Mouse (Mus musculus) midbrain, embryonic 10.5 days (tissue): ENCODE results near the gene Golph3. TPM values are rescaled to one million over a fixed set of nuclear protein-coding genes. Genes with fewer than 3 reads are reported as not detected.
A peak's percentile ranks its signal among the peaks of the same experiment; 100 is the strongest.

ENCODE experiments used
- DNase-seq: peaks from one replicate; pipeline ENCODE4 v3.0.0-alpha.2; 2017; ENCODE audit warnings: low spot score
- H3K27ac ChIP-seq: fragments of 300-500 bp; sonication (generic); replicated peaks from 2 replicates; pipeline ENCODE4 v1.5.1; 2016; ENCODE audit warnings: mild to moderate bottlenecking
- H3K27me3 ChIP-seq: fragments of 300-500 bp; sonication (generic); 2 replicates; pipeline ENCODE4 v1.6.1; 2016; ENCODE audit warnings: low read depth, mild to moderate bottlenecking; ENCODE audit not compliant: poor library complexity, severe bottlenecking
- H3K36me3 ChIP-seq: fragments of 300-500 bp; sonication (generic); 2 replicates; pipeline ENCODE4 v1.6.1; 2016; ENCODE audit warnings: mild to moderate bottlenecking, moderate library complexity
- H3K4me1 ChIP-seq: fragments of 300-500 bp; sonication (generic); 2 replicates; pipeline ENCODE4 v1.6.1; 2016
- H3K4me3 ChIP-seq: fragments of 300-500 bp; sonication (generic); 2 replicates; pipeline ENCODE4 v1.5.1; 2016; ENCODE audit warnings: mild to moderate bottlenecking, moderate library complexity
- H3K9me3 ChIP-seq: fragments of 300-500 bp; sonication (generic); replicated peaks from 2 replicates; pipeline ENCODE4 v1.6.1; 2016; ENCODE audit warnings: mild to moderate bottlenecking
- WGBS: fragments of 180-500 bp; shearing (Covaris S2); methylation state at CpG from one replicate; pipeline ENCODE4 v1.1.7; 2016; 5-methylcytosine and 5-hydroxymethylcytosine counted together
- polyA plus RNA-seq: library from polyadenylated mRNA; unstranded; fragments of >200 nt; fragmentation: Nextera tagmentation; extraction: Ambion mirVana; gene quantifications from 2 replicates; pipeline ENCODE4 v1.2.1, GENCODE M21; 2016

Gene Golph3
- 69.0 and 73.3 TPM in 2 replicates for polyA plus RNA-seq

DNA sequence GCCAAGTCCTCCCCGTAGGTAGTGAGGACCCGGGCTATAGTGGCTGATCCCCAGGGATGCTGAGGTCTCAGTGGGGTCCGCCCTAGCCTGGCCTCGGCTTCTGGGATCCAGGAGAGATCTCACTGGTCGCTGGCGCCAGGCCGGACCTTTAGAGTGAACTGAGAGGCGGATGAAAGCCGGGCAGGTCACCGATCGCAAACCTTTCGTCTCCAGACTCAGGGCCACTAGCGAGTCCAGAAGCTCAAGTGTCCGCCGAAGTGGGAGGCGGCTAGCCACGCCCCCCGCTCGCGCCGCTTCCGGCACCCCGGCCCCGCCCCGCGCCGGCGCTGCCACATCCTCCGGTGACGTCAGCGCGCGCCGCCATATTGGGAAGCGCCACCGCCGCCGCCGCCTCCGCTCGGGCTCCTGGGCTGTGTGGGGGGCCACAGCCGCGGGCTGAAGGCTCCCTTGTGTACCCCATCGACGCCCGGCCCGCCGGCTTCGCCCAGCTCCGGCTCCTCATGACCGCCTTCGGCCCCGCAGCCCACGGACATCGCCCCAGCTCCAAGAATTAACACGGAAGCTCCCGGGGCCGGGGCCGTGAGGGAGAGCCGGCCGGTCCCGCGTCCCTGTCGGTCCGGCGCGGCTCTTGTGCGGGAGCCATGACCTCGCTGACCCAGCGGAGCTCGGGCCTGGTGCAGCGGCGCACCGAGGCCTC is at the start of gene Golph3:
Gene Golph3 (plus strand): TSS at position 360 of the 697 bp plus-strand sequence.
- Histone ChIP-seq H3K4me3 (peak within 1 kb of the TSS; percentile 98), H3K4me1 (peaks cover 41% of the 10 kb centered on the region), H3K27me3 (peaks cover 21% of the 10 kb centered on the region), H3K36me3 (peaks cover 12% of the 10 kb centered on the region), H3K27ac (peak within 1 kb of the TSS; percentile 97), H3K9me3 (no peaks in the 10 kb centered on the region)
- DNase-seq, result peak; percentile 95
- WGBS, result under 1% methylated on average over 74 of the region's 74 CpGs

GRCm38 (mm10) chr15:12273325-12274052 is 47.8 kb upstream of the Golph3 start:
- Histone ChIP-seq H3K27me3 (no peaks in the 10 kb centered on the region), H3K9me3 (no peaks in the 10 kb centered on the region), H3K27ac (no peak overlapping the region), H3K36me3 (peaks cover 28% of the 10 kb centered on the region), H3K4me3 (no peak overlapping the region), H3K4me1 (no peaks in the 10 kb centered on the region)
- no peak for DNase-seq
- WGBS, result 85% methylated on average over 12 of the region's 12 CpGs

DNA sequence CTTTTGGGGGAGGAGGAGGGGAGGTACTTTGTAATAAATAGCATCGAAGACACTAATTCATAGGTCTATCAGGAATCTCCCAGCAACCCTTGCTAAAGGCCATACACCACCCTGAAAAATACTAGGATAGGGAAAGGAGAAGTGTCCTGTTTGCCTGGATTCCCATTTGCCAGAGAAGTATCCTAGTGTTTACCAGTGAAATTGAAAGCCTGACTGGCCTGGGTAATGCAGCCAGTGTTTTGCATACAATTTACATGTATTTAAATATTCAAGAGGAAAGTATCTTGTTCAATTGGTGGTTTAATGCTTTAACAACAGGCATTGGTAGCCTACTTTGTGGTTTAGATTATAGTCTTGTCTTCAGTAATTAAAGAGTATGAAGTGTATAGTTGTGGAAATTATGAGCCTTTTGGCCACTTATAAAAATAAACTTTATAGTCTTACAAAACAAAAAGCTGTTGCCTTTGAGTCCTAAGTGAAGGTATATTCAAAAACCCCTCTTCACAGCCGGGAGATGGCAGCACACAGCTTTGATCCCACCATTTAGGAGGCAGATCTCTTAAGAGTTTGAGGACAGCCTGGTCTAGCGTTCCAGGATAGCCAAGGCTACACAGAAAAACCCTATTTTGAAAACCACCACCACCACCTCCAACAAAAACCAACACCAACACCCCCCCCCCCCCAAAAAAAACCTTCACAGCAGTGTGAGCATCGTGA is 47.0 kb upstream of the Golph3 start:
- no peak for DNase-seq
- H3K4me1 ChIP-seq, result no peaks in the 10 kb centered on the region
- WGBS, result 73% methylated on average over 4 of the region's 4 CpGs

DNA sequence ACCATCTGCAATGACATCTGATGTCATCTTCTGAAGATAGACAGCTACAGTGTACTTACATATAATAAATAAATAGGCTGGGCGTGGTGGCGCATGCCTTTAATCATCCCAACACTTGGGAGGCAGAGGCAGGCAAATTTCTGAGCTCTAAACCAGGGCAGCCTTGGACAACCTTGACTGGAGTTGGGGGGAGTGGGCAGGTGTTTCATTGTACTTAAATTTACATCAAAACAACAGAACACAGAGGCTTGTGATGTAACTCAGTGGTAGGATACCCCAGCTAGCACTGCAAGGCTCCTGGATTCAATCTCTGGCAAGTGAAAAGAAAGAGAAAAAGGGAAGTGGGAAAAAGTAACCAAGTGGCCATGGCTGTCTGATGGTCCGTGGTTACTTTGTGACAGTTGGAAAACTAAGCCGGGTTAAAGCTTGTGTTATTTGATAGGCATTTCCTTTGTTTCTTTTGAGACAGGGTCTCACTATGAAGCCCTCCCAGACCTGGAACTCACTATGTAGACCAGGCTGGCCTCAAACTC is 46.1 kb upstream of the Golph3 start:
- DNase-seq, result no peak
- no peak overlapping the region for H3K27ac ChIP-seq
- H3K4me3 ChIP-seq, result no peak overlapping the region
- H3K27me3 ChIP-seq, result no peaks in the 10 kb centered on the region
- H3K36me3 ChIP-seq, result peaks cover 12% of the 10 kb centered on the region
- WGBS, result 88% methylated on average over 4 of the region's 4 CpGs
- H3K4me1 ChIP-seq, result no peaks in the 10 kb centered on the region
- H3K9me3 ChIP-seq, result no peaks in the 10 kb centered on the region

More for the DNA sequence above, 47.0 kb upstream of the Golph3 start:
- Histone ChIP-seq H3K27ac (no peak overlapping the region), H3K36me3 (peaks cover 22% of the 10 kb centered on the region), H3K9me3 (no peaks in the 10 kb centered on the region), H3K27me3 (no peaks in the 10 kb centered on the region), H3K4me3 (no peak overlapping the region)

GRCm38 (mm10) chr15:12279816-12280215 is 41.4 kb upstream of the Golph3 start:
- WGBS, result 95% methylated on average over 1 of the region's 1 CpGs
- H3K4me1 ChIP-seq, result no peaks in the 10 kb centered on the region
- no peak overlapping the region for H3K27ac ChIP-seq
- DNase-seq, result no peak
- no peaks in the 10 kb centered on the region for H3K36me3 ChIP-seq
- H3K9me3 ChIP-seq, result no peaks in the 10 kb centered on the region
- no peak overlapping the region for H3K4me3 ChIP-seq
- no peaks in the 10 kb centered on the region for H3K27me3 ChIP-seq

DNA sequence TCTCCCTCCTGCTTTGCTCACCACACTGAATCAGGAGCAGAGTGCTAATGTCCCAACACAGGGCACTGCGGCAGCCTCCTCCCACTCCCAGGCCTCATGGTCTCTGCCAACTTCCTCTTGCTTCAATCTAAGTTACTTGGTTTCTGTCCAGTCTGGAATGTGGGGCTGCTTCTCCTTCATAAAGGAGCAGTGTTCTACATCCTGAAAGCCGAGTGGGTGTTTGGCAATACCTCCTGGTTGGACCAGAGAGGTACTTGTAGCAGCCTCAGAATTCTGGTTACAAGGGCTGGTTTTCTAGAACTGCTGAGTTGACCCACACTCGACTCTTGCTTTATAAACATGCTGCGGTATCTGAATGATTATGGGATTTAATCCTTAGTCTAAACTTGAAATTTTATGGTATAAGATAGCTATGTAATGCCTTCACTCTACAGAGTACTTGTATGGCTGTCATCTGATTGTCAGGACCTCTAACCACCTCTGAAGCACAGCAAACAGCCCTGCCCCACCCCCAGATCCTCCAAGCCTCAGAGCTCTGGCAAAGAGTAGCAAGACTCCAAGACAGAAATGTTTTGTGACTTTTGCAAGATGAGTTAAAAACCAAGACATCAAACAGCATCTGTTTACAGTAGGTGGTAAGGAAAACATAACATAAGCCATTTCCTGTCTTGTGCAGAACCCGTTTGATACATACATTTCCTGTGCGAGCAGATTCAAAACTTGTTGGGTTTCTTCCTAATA is 36.3 kb upstream of the Golph3 start:
- 89% methylated on average over 6 of the region's 6 CpGs for WGBS

GRCm38 (mm10) chr15:12285535-12285809 is 35.8 kb upstream of the Golph3 start:
- Histone ChIP-seq H3K36me3 (no peaks in the 10 kb centered on the region), H3K27me3 (no peaks in the 10 kb centered on the region), H3K4me3 (no peak overlapping the region), H3K4me1 (no peaks in the 10 kb centered on the region), H3K27ac (no peak overlapping the region), H3K9me3 (no peaks in the 10 kb centered on the region; the same call in 1 of the 2 replicates)
- DNase-seq, result no peak
- 91% methylated on average over 5 of the region's 5 CpGs for WGBS

More for the DNA sequence above, 36.3 kb upstream of the Golph3 start:
- no peaks in the 10 kb centered on the region for H3K36me3 ChIP-seq
- H3K27ac ChIP-seq, result no peak overlapping the region
- no peaks in the 10 kb centered on the region; the same call in 1 of the 2 replicates for H3K9me3 ChIP-seq
- DNase-seq, result no peak
- H3K27me3 ChIP-seq, result no peaks in the 10 kb centered on the region
- H3K4me3 ChIP-seq, result no peak overlapping the region
- H3K4me1 ChIP-seq, result no peaks in the 10 kb centered on the region

DNA sequence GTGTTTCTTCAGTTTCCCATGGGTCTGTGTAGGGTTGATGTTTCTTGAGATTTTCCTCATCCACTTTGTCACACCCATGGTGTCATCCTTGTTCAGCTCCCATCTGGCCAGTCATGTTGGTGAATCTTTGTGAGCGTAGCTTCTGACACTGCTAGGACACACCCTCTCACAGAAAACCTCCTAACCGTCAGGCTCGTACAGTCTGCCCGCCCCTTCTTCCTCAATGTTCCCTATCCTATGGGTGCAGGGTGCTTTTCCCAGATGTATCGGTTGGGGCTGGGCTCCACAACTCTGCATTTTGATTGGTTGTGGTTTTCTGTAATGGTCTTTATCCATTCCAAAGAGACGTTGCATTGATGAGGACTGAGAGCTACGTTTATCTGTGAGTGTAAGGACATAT is 30.9 kb upstream of the Golph3 start:
- no peaks in the 10 kb centered on the region for H3K36me3 ChIP-seq
- H3K27ac ChIP-seq, result no peak overlapping the region
- DNase-seq, result no peak
- H3K9me3 ChIP-seq, result no peaks in the 10 kb centered on the region; the same call in 1 of the 2 replicates
- no peak overlapping the region for H3K4me3 ChIP-seq
- 85% methylated on average over 7 of the region's 7 CpGs for WGBS
- no peaks in the 10 kb centered on the region for H3K4me1 ChIP-seq
- no peaks in the 10 kb centered on the region for H3K27me3 ChIP-seq

DNA sequence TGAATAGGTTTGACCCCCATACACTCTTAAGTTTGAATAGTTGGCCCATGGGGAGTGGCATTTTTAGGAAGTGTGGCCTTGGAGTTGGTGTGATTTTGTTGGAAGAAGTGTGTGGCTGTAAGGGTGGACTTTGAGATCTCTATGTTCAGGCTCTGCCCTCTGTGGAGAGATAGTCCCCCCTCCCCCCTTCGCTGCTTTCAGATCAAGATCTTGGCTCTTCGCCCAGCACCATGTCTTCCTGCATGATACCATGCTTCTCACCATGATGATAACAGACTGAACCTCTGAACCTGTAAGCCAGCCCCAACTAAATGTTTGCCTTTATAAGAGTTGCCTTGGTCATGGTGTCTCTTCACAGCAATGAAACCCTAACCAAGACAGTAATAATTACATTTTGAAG is 29.5 kb upstream of the Golph3 start:
- Histone ChIP-seq H3K27me3 (no peaks in the 10 kb centered on the region), H3K4me1 (no peaks in the 10 kb centered on the region), H3K9me3 (no peaks in the 10 kb centered on the region), H3K27ac (no peak overlapping the region), H3K36me3 (no peaks in the 10 kb centered on the region), H3K4me3 (no peak overlapping the region)
- WGBS, result 94% methylated on average over 2 of the region's 2 CpGs
- no peak for DNase-seq

- Histone ChIP-seq H3K27ac (no peak overlapping the region), H3K4me1 (no peaks in the 10 kb centered on the region), H3K9me3 (no peaks in the 10 kb centered on the region), H3K4me3 (no peak overlapping the region), H3K27me3 (no peaks in the 10 kb centered on the region), H3K36me3 (no peaks in the 10 kb centered on the region)
- WGBS, result 65% methylated on average over 2 of the region's 2 CpGs
- DNase-seq, result no peak
These were observed 25.0 kb upstream of the Golph3 start for GRCm38 (mm10) chr15:12296228-12296627.

DNA sequence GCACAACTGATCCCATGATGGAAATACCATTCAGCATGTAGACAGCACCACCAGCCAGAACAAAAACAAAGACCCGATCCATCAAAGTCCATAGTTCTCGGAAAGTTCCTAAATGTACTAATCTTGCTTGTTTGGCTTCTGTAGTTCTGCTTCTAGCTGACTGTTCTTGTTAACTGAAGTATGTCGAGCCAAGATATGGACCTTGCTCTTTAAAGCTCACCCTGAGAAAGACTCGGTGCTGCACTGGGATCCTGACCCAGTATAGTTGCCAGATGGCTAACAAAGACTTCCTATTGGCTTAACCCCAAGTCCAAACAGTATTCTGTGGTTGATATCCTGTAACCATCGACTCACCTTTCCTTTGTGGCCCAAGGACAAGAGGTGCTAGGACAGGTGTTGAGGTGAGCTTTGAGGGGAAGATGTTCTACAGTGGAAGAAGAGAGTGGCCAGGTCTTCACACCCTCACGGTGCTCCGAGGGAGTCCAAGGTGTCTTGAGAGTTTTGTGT is 23.0 kb upstream of the Golph3 start:
- no peaks in the 10 kb centered on the region for H3K27me3 ChIP-seq
- no peaks in the 10 kb centered on the region for H3K4me1 ChIP-seq
- no peak overlapping the region for H3K4me3 ChIP-seq
- no peaks in the 10 kb centered on the region for H3K9me3 ChIP-seq
- no peaks in the 10 kb centered on the region for H3K36me3 ChIP-seq
- no peak overlapping the region for H3K27ac ChIP-seq
- WGBS, result 89% methylated on average over 7 of the region's 7 CpGs
- DNase-seq, result no peak

DNA sequence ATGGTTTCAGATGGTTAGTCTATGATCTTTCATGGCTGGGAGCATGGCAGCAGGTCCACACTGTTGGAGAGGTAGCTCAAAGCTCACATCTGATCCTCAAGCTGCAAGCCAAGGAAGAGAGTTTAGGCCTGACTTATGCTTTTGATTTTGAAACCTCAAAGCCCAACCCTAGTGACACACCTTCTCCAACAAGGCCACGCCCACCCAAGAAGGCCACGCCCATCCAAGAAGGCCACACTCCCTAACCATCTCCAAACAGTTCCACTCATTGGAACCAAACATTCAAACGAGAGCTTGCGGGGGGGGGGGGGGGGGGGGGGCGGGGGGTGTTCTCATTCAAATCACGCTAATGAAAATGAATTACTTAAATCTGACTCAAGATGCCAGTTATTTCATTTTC is 19.5 kb upstream of the Golph3 start:
- Histone ChIP-seq H3K9me3 (no peaks in the 10 kb centered on the region), H3K4me1 (no peaks in the 10 kb centered on the region), H3K4me3 (no peak overlapping the region), H3K27me3 (no peaks in the 10 kb centered on the region), H3K36me3 (no peaks in the 10 kb centered on the region), H3K27ac (no peak overlapping the region)
- no peak for DNase-seq
- WGBS, result 79% methylated on average over 5 of the region's 6 CpGs
